Mouse (Mus musculus) layer of hippocampus, adult 8-10 months (tissue): ENCODE measurements at regions not wholly inside any gene's neighbourhood (a gene's known extent, or its start where the extent isn't known, plus 50 kb on each side); places are given as distances from the start of the nearest gene placed in this dataset.
"Not testable (repeated sequence)": the region's sequence is repeated elsewhere in the genome, so short reads cannot be mapped to it uniquely, and the experiment has no call there.

Experiments
- DNase-seq, 2 experiments: peaks; one replicate each; pipeline ENCODE4 v3.0.0; 2022; ENCODE audit warnings: low spot score in 2 of 2

DNA sequence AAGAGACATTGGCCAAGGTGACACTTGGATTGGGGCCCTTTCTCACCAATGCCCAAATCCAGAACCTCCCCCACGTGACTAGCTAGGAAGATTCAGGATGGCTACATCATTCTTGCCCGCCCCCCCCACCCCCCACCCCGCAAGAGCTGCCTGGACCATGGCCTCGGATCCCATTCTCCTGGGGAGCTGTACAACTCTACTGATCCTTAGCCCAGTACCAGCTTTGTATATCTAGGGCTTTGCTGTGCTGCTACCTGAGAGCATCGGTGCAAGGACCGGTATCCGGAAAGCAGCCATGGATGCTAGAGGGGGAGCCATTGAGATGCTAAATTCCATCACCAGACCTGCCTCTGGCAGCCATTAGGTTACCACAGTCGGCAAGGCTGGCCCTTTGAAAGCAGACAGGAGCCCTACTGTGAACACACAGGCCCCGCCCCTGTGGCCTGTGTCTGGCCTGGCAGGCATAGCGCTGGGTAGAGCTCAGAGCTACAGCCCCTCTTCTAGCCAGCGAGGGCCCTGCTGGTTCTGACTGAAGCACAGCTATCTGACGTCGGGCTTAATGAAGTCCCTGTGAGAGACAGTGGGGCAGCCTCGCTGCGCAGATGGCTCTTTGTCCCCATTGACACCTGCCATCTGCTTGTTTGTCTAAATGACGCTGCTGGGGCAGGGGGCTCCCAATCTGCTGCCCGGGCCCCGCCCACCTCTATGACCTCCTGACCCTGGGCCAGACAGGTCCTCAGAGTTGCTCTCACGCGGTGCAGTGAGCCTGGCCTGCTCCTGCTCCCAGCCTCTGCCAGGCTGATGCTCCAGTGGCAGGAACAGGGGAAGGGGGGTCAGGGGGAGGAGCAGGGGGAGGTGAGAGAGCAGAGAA lies 128.9 kb downstream of the Dll1 start:
- DNase-seq = peak in 1 of 2 experiments; percentile 6

- DNase-seq = no peak
Measured at GRCm38 (mm10) chr17:15242976-15243635, 133.6 kb downstream of the Dll1 start.

- DNase-seq = no peak
Measured at GRCm38 (mm10) chr17:15242356-15242755, 134.3 kb downstream of the Dll1 start.

GRCm38 (mm10) chr17:15241491-15241890 lies 135.2 kb downstream of the Dll1 start:
- no peak for DNase-seq

DNA sequence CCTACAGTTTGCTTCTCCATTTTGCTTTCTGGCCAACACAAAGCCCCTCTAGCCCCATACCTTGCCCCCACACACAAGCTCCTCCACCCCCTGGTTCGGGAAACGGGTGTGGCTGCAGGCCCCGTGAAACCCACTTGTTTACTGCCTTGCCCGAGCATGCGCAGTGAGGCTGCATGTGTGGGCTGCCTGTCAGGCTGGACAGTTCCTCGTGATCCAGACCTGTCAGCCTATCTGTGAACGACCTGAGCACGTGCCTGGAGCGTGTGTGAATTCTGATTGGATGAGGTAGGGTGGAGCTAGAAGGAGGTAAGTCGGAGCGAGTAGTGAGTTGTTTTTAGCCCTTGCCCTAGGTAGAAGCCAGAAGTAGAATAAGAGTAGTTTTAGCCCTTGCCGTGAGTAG lies 136.0 kb downstream of the Dll1 start:
- DNase-seq = not testable (repeated sequence)

- DNase-seq = no peak
Measured at GRCm38 (mm10) chr17:15240011-15240410, 136.7 kb downstream of the Dll1 start.

GRCm38 (mm10) chr17:15235041-15235440 lies 141.6 kb downstream of the Dll1 start:
- no peak for DNase-seq

- DNase-seq = no peak
Measured at GRCm38 (mm10) chr17:15231175-15231574, 145.5 kb downstream of the Dll1 start.

- no peak for DNase-seq
Measured at GRCm38 (mm10) chr17:15229159-15229558, 147.5 kb downstream of the Dll1 start.

GRCm38 (mm10) chr17:15228077-15228476 lies 148.6 kb downstream of the Dll1 start:
- DNase-seq = no peak

- DNase-seq = no peak
Measured at GRCm38 (mm10) chr17:15223826-15224225, 152.8 kb downstream of the Dll1 start.

GRCm38 (mm10) chr17:15222923-15223322 lies 153.7 kb downstream of the Dll1 start:
- no peak for DNase-seq

GRCm38 (mm10) chr17:15214157-15214685 lies 162.5 kb downstream of the Dll1 start:
- DNase-seq = no peak

DNA sequence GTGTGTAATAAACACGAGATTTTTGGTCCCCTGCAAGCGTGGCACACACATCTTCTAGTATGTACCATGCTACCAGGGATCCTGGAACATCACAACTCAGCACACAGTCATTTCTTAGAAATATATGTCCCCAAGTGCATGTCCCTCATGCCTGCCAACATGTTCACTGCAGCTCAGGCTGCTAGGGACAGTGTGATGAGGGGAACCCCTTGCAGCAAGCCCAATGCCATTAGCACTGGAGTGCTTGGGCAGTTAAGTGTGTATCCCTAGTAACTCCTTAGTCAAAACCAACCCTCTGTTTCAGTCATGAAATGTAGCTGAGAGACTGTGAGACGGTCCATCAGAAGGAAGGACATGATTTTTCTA lies 167.5 kb upstream of the Gm3448 start:
- DNase-seq = no peak

DNA sequence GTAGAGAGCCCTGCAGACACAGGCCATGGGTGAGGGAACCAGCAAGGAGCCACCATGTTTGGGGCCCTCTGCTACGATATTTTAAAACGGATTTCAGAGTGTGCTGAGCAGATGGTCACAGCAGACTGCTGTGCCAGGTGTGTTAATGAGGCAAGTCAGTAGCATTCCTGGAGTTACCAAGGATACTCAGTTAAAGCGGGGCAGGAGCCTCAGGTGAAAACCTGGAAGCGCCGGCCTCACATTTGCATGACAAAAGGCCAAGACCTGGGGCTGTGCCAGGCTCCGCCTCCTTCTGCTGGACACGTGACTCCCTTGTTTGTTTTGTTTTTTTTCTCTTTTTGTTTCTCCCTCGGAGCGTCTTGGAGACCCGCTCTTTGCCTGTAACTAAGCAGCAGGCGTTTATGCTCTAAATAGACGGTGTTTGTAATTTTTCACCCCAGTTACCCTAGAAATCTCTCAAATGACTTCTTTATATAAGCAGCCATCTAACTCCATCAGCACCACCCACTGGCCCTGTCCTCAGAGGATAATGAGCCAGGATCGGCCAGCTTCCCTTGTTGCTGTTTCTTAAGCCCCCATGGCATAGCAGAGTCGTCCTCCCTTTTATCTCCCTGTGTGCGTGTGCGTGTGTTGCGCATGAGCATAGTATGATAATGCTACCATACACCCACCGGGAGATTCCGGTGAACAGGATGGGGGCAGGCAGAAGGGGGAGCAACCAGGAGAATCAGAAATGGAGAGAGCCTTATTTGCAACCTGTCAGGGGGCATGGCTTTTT lies 166.9 kb upstream of the Gm3448 start:
- DNase-seq = peak; percentile 64 to 71

DNA sequence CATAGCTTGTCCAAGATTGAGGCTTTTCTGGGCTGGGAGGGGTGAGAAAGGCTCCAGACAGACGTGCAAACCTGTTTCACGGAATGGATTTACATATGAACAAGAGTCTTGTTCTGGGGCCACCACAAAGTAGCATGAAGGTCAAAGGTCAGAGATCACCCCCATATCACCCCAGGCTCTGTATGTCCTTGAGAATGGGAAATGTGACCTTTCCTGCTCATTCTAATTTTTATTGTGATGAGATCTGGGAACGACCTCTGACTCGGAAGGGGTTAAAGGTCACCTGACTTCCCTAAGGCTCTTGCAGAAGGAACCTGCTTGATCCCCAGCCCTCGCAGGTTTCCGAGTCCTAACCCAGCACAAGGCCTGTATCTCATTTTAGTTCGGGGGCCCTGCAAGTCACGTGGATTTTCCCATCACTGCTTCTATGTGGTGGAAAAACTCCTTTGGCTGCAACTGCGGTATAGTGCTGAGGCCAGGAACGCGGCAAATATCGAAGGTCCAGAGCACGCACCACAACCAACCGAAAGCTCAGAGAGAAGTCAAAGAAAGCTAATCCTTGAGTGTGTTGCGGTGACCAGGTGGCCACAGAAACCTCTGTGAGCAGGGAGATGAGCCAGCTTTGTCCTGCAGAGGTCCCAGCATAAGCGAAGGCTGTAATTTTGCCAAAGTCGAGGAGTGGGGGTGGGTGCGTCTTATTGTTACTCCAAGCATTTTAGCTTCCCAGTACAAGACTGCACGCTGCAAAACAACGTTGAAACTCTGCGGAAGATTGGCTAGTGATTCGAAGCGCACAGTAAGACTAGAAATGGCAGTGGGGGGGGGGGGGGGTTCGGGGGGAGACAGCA lies 166.1 kb upstream of the Gm3448 start:
- peak in 1 of 2 experiments; percentile 20 for DNase-seq

DNA sequence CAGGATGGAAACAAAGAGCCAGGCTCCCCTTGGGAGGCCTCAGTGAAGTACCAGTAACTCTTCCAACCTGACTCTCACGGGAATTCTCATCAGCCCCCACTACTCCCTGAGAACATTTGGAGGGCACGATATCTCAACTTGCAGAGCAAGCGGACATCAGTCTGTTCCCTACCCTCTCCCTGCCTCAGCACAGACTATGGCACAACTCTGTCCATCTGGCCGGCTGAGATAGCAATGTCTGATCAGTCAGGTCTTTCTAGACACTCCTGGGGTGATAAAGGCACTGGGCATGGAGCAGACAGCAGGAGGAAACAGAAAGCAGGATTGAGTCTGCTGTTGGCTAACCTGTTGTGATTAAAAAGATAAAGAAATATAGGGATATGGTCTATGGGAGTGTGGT lies 164.5 kb upstream of the Gm3448 start:
- no peak for DNase-seq

DNA sequence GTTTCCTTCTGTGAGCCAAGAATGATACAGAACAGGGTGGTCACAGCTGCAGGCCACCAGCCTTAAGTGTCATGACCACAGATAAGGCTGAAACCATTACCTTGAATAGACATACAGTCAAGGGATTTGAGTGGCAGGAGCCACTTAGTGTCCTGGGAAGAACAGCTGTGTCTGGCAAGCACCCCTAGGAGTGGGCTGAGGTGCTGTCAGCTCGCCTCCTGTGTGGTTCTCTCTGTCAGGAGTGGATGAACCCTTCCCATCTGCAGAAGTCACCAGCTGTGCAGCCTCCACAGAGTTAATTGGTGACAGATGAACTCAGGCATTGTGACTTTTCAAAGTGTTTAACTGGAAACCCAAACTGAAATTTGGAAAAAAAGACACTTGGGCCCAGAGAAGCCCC lies 163.2 kb upstream of the Gm3448 start:
- DNase-seq = no peak

DNA sequence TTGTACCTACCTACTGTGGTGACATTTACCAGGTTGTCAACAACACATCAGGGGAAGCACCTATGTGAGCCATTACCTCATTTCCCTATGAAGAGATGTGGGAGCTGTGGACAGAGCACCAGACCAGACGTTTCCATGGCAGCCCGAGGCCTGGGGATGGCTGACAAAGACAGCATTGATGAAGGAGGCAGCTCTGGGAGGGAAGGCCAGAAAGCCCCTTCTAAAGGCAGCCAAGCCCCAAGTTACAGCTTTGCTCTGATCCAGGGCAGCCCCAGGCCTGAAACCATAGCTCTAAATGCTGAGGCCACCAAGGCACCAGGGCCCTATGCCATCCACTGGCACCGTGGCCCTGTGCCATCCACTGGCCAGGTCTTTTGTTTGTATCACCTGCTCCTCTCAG lies 157.9 kb upstream of the Gm3448 start:
- no peak for DNase-seq

- DNase-seq = no peak
Measured at GRCm38 (mm10) chr17:15197361-15197760, 156.0 kb upstream of the Gm3448 start.

DNA sequence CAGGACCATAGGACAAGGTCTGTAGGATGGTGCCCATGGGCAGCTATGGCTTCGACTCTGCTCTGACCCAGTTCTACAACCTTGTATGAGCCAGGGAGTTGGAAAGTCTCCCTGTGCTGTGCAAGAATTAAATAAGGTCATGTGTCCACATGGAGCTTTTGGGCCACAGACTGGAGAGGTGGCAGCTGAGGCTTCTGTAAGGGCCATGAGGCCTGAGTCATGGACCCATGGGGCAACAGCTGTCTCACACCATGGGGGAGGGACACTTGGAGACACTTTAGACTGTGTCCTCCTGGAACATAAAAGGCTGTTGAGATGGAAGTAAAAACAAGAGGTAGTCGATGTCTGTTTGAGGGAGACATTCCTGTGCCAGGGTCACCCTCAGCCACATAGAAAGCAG lies 154.5 kb upstream of the Gm3448 start:
- no peak for DNase-seq
